Mouse (Mus musculus): ENCODE measurements at regions not wholly inside any gene's neighbourhood (a gene's known extent, or its start where the extent isn't known, plus 50 kb on each side); places are given as distances from the start of the nearest gene placed in this dataset.

GRCm38 (mm10) chr13:111946271-111946670 lies 137.5 kb upstream of the Map3k1 start:
- ATAC-seq, result no peak

GRCm38 (mm10) chr13:111946811-111947210 lies 138.0 kb upstream of the Map3k1 start:
- Histone ChIP-seq H3K27ac (no peak overlapping the region), H3K9me3 (replicated peaks) (no peaks in the 10 kb centered on the region), H3K4me3 (no peak overlapping the region), H3K9ac (no peak overlapping the region), H3K27me3 (no peaks in the 10 kb centered on the region), H3K36me3 (ENCODE audit: poor library complexity, severe bottlenecking) (no peaks in the 10 kb centered on the region), H3K4me1 (peaks cover 12% of the 10 kb centered on the region), H3K4me2 (no peak overlapping the region)
- no peak for ATAC-seq
- 91% methylated on average over 8 of the region's 8 CpGs for WGBS

More at GRCm38 (mm10) chr13:111946271-111946670, 137.5 kb upstream of the Map3k1 start:
- Histone ChIP-seq H3K27ac (no peak overlapping the region), H3K4me1 (peaks cover 12% of the 10 kb centered on the region), H3K4me2 (no peak overlapping the region), H3K4me3 (no peak overlapping the region), H3K27me3 (no peaks in the 10 kb centered on the region), H3K9ac (no peak overlapping the region), H3K9me3 (replicated peaks) (no peaks in the 10 kb centered on the region), H3K36me3 (ENCODE audit: poor library complexity, severe bottlenecking) (no peaks in the 10 kb centered on the region)
- WGBS, result 91% methylated on average over 4 of the region's 4 CpGs

- H3K9me3 ChIP-seq (replicated peaks), result no peaks in the 10 kb centered on the region
- WGBS, result 91% methylated on average over 3 of the region's 3 CpGs
- H3K4me3 ChIP-seq, result no peak overlapping the region
- H3K36me3 ChIP-seq (ENCODE audit: poor library complexity, severe bottlenecking), result no peaks in the 10 kb centered on the region
- no peak overlapping the region for H3K4me2 ChIP-seq
- no peaks in the 10 kb centered on the region for H3K27me3 ChIP-seq
- H3K9ac ChIP-seq, result no peak overlapping the region
- H3K4me1 ChIP-seq, result peaks cover 11% of the 10 kb centered on the region
- H3K27ac ChIP-seq, result no peak overlapping the region
- ATAC-seq, result no peak
These were observed 139.6 kb upstream of the Map3k1 start for GRCm38 (mm10) chr13:111948395-111948794.

- 94% methylated on average over 1 of the region's 1 CpGs for WGBS
- H3K4me2 ChIP-seq, result no peak overlapping the region
- no peak for ATAC-seq
These were observed 141.2 kb upstream of the Map3k1 start for GRCm38 (mm10) chr13:111950042-111950441.

GRCm38 (mm10) chr13:111953860-111954519 lies 145.2 kb upstream of the Map3k1 start:
- 24% methylated on average over 8 of the region's 8 CpGs for WGBS
- peak overlapping the region; percentile 1; the same call in 1 of the 2 replicates for H3K4me2 ChIP-seq
- no peak for ATAC-seq
- H3K4me1 ChIP-seq, result peaks cover 6% of the 10 kb centered on the region; the same call in 1 of the 2 replicates
- no peak overlapping the region for H3K9ac ChIP-seq
- H3K27ac ChIP-seq, result no peak overlapping the region
- H3K9me3 ChIP-seq (replicated peaks), result no peaks in the 10 kb centered on the region
- no peaks in the 10 kb centered on the region for H3K27me3 ChIP-seq
- no peak overlapping the region for H3K4me3 ChIP-seq
- no peaks in the 10 kb centered on the region for H3K36me3 ChIP-seq (ENCODE audit: poor library complexity, severe bottlenecking)

More at GRCm38 (mm10) chr13:111950042-111950441, 141.2 kb upstream of the Map3k1 start:
- Histone ChIP-seq H3K4me3 (no peak overlapping the region), H3K4me1 (peaks cover 6% of the 10 kb centered on the region; the same call in 1 of the 2 replicates), H3K9me3 (replicated peaks) (no peaks in the 10 kb centered on the region), H3K27me3 (no peaks in the 10 kb centered on the region), H3K9ac (no peak overlapping the region), H3K27ac (no peak overlapping the region), H3K36me3 (ENCODE audit: poor library complexity, severe bottlenecking) (no peaks in the 10 kb centered on the region)

- Histone ChIP-seq H3K27ac (no peak overlapping the region), H3K9me3 (replicated peaks) (no peaks in the 10 kb centered on the region), H3K4me1 (peaks cover 6% of the 10 kb centered on the region; the same call in 1 of the 2 replicates), H3K9ac (no peak overlapping the region), H3K27me3 (no peaks in the 10 kb centered on the region), H3K36me3 (ENCODE audit: poor library complexity, severe bottlenecking) (no peaks in the 10 kb centered on the region), H3K4me2 (no peak overlapping the region), H3K4me3 (no peak overlapping the region)
- no peak for ATAC-seq
- WGBS, result 12% methylated on average over 6 of the region's 6 CpGs
These were observed 145.7 kb upstream of the Map3k1 start for GRCm38 (mm10) chr13:111954520-111954884.

- ATAC-seq, result no peak
- H3K27me3 ChIP-seq, result no peaks in the 10 kb centered on the region
- no peak overlapping the region for H3K9ac ChIP-seq
- H3K27ac ChIP-seq, result no peak overlapping the region
- H3K9me3 ChIP-seq (replicated peaks), result no peaks in the 10 kb centered on the region
- no peak overlapping the region for H3K4me3 ChIP-seq
- no peak overlapping the region for H3K4me2 ChIP-seq
- H3K36me3 ChIP-seq (ENCODE audit: poor library complexity, severe bottlenecking), result no peaks in the 10 kb centered on the region
- WGBS, result 88% methylated on average over 3 of the region's 3 CpGs
- peaks cover 6% of the 10 kb centered on the region; the same call in 1 of the 2 replicates for H3K4me1 ChIP-seq
These were observed 148.3 kb upstream of the Map3k1 start for GRCm38 (mm10) chr13:111957118-111957517.

- ATAC-seq, result no peak
- 90% methylated on average over 11 of the region's 11 CpGs for WGBS
- no peak overlapping the region for H3K4me2 ChIP-seq
These were observed 149.0 kb upstream of the Map3k1 start for GRCm38 (mm10) chr13:111957674-111958273.

GRCm38 (mm10) chr13:111958421-111958820 lies 149.6 kb upstream of the Map3k1 start:
- 90% methylated on average over 1 of the region's 1 CpGs for WGBS
- Histone ChIP-seq H3K4me2 (no peak overlapping the region), H3K27ac (no peak overlapping the region), H3K9me3 (replicated peaks) (no peaks in the 10 kb centered on the region), H3K36me3 (ENCODE audit: poor library complexity, severe bottlenecking) (no peaks in the 10 kb centered on the region), H3K4me3 (no peak overlapping the region), H3K4me1 (peaks cover 6% of the 10 kb centered on the region; the same call in 1 of the 2 replicates), H3K27me3 (no peaks in the 10 kb centered on the region), H3K9ac (no peak overlapping the region)
- no peak for ATAC-seq

More at GRCm38 (mm10) chr13:111957674-111958273, 149.0 kb upstream of the Map3k1 start:
- Histone ChIP-seq H3K27me3 (no peaks in the 10 kb centered on the region), H3K27ac (no peak overlapping the region), H3K9ac (no peak overlapping the region), H3K36me3 (ENCODE audit: poor library complexity, severe bottlenecking) (no peaks in the 10 kb centered on the region), H3K4me3 (no peak overlapping the region), H3K9me3 (replicated peaks) (no peaks in the 10 kb centered on the region), H3K4me1 (peaks cover 6% of the 10 kb centered on the region; the same call in 1 of the 2 replicates)

- Histone ChIP-seq H3K27me3 (no peaks in the 10 kb centered on the region), H3K4me3 (no peak overlapping the region), H3K9ac (no peak overlapping the region), H3K9me3 (replicated peaks) (no peaks in the 10 kb centered on the region), H3K4me1 (no peaks in the 10 kb centered on the region), H3K4me2 (no peak overlapping the region), H3K36me3 (ENCODE audit: poor library complexity, severe bottlenecking) (no peaks in the 10 kb centered on the region), H3K27ac (no peak overlapping the region)
- WGBS, result 98% methylated on average over 2 of the region's 2 CpGs
- ATAC-seq, result no peak
These were observed 151.2 kb upstream of the Map3k1 start for GRCm38 (mm10) chr13:111960036-111960435.

GRCm38 (mm10) chr13:111961423-111961822 lies 152.6 kb upstream of the Map3k1 start:
- 79% methylated on average over 6 of the region's 6 CpGs for WGBS
- no peaks in the 10 kb centered on the region for H3K36me3 ChIP-seq (ENCODE audit: poor library complexity, severe bottlenecking)
- no peak overlapping the region for H3K4me3 ChIP-seq
- H3K27ac ChIP-seq, result no peak overlapping the region
- no peak for ATAC-seq
- no peak overlapping the region for H3K4me2 ChIP-seq
- H3K4me1 ChIP-seq, result peaks cover 2% of the 10 kb centered on the region; the same call in 1 of the 2 replicates
- H3K9me3 ChIP-seq (replicated peaks), result no peaks in the 10 kb centered on the region
- H3K9ac ChIP-seq, result no peak overlapping the region
- no peaks in the 10 kb centered on the region for H3K27me3 ChIP-seq

GRCm38 (mm10) chr13:111962155-111962554 lies 153.4 kb upstream of the Map3k1 start:
- Histone ChIP-seq H3K4me3 (no peak overlapping the region), H3K4me2 (no peak overlapping the region), H3K9ac (no peak overlapping the region), H3K27me3 (no peaks in the 10 kb centered on the region), H3K27ac (no peak overlapping the region), H3K9me3 (replicated peaks) (no peaks in the 10 kb centered on the region), H3K36me3 (ENCODE audit: poor library complexity, severe bottlenecking) (no peaks in the 10 kb centered on the region), H3K4me1 (peaks cover 5% of the 10 kb centered on the region; the same call in 1 of the 2 replicates)
- no peak for ATAC-seq
- WGBS, result 91% methylated on average over 4 of the region's 4 CpGs
